Mouse (Mus musculus) 3T3-L1 (cell line): ENCODE data around the gene Il21r.

Experiments used
- DNase-seq: peaks from one replicate; pipeline ENCODE4 v3.0.0-alpha.2; 2015; ENCODE audit warnings: low read depth, low spot score

Gene Il21r

GRCm38 (mm10) chr7:125603185-125603631, at the start of gene Il21r:
TSS of gene Il21r (plus strand) at chr7:125603429.
- DNase-seq, result no peak

- no peak for DNase-seq
Measured at GRCm38 (mm10) chr7:125553653-125554428, 49.4 kb upstream of the Il21r start.

GRCm38 (mm10) chr7:125554456-125555114, 48.6 kb upstream of the Il21r start:
- DNase-seq, result no peak

GRCm38 (mm10) chr7:125555351-125555872, 47.8 kb upstream of the Il21r start:
- no peak for DNase-seq

GRCm38 (mm10) chr7:125556096-125556495, 47.1 kb upstream of the Il21r start:
- DNase-seq, result no peak

- DNase-seq, result no peak
Measured at GRCm38 (mm10) chr7:125556865-125557264, 46.4 kb upstream of the Il21r start.

- no peak for DNase-seq
Measured at GRCm38 (mm10) chr7:125558401-125558945, 44.8 kb upstream of the Il21r start.

- no peak for DNase-seq
Measured at GRCm38 (mm10) chr7:125558997-125559396, 44.2 kb upstream of the Il21r start.

GRCm38 (mm10) chr7:125559537-125559936, 43.7 kb upstream of the Il21r start:
- peak; percentile 39 for DNase-seq

- peak; percentile 51 for DNase-seq
Measured at GRCm38 (mm10) chr7:125560146-125560785, 43.0 kb upstream of the Il21r start.

GRCm38 (mm10) chr7:125561085-125561690, 42.0 kb upstream of the Il21r start:
- DNase-seq, result no peak

- peak; percentile 38 for DNase-seq
Measured at GRCm38 (mm10) chr7:125562413-125562812, 40.8 kb upstream of the Il21r start.

GRCm38 (mm10) chr7:125563093-125563492, 40.1 kb upstream of the Il21r start:
- no peak for DNase-seq

GRCm38 (mm10) chr7:125564316-125565024, 38.8 kb upstream of the Il21r start:
- DNase-seq, result no peak

- peak; percentile 41 for DNase-seq
Measured at GRCm38 (mm10) chr7:125565516-125566285, 37.5 kb upstream of the Il21r start.

- peak; percentile 33 for DNase-seq
Measured at GRCm38 (mm10) chr7:125566420-125566819, 36.8 kb upstream of the Il21r start.

- no peak for DNase-seq
Measured at GRCm38 (mm10) chr7:125568888-125569287, 34.3 kb upstream of the Il21r start.

- DNase-seq, result no peak
Measured at GRCm38 (mm10) chr7:125571891-125572290, 31.3 kb upstream of the Il21r start.

- DNase-seq, result no peak
Measured at GRCm38 (mm10) chr7:125572737-125573136, 30.5 kb upstream of the Il21r start.

- DNase-seq, result no peak
Measured at GRCm38 (mm10) chr7:125573849-125574248, 29.4 kb upstream of the Il21r start.
